Mouse (Mus musculus): ENCODE measurements at regions not wholly inside any gene's neighbourhood (a gene's known extent, or its start where the extent isn't known, plus 50 kb on each side); places are given as distances from the start of the nearest gene placed in this dataset.

DNA sequence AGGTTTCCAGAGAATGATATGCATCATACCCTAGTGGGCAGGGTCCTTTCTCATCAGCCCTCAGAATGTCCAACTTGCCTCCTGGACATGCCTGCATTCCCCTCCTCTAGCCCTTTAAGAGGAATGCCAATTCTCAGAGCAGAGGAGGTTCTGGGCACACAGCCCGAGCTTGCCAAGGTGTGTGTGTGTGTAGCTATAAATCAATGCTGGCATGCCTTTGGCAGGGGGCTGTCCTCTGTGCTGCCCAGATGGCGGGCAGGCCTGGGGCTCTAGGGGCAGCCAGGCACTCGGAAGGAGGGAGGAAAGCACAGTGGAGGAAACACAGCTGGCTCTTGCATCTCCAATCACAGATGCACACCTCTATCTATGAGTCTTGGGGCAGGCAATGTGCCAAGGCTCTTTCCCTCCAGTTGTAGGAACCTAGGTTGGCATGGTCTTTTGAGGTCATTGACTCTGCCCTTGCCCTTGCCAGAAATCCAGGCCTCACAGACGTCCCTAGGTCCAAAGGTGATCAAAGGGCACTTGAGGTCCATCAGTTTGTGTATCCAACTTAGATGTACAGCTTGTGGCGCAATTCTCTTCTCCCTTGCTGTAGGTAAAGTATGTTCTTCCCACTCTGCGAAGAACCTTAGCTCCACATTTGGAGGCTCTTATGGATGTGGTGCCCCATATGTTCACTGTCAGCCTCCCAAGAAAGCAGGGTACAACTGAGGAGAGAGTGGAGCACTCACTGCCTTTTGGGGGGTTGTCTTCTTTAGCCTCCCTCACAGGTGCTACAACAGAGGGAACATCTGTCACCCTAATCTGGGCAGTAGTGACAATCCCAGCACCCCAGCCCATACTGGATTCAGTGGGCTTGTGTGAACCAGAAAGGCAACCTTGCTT lies 71.8 kb downstream of the Hoxc4 start:
- H3K36me3 ChIP-seq (replicated peaks; ENCODE audit: control insufficient read depth, insufficient read depth, low read length), result no peaks in the 10 kb centered on the region
- H3K9me3 ChIP-seq (replicated peaks; ENCODE audit: control insufficient read depth, low read length), result no peaks in the 10 kb centered on the region
- H3K4me1 ChIP-seq (ENCODE audit: control insufficient read depth, insufficient read depth), result peaks cover 18% of the 10 kb centered on the region
- no peak overlapping the region for H3K4me2 ChIP-seq (ENCODE audit: low read depth, low read length)
- WGBS, result 41% methylated on average over 6 of the region's 6 CpGs
- H3K9ac ChIP-seq (replicated peaks; ENCODE audit: low read depth, low read length), result no peak overlapping the region
- H3K27ac ChIP-seq (ENCODE audit: low read depth), result no peak overlapping the region
- DNase-seq (ENCODE audit: low spot score) (no peak), ATAC-seq (ENCODE audit: insufficient read depth, low read depth) (no peak)
- TF ChIP-seq EP300 (IDR thresholded peaks at IDR 0.05; ENCODE audit: low read depth) (no peak), CTCF (IDR thresholded peaks at IDR 0.05; ENCODE audit: low read depth) (no peak)
- H3K27me3 ChIP-seq (ENCODE audit: control insufficient read depth, insufficient read depth, low read length), result peaks cover 92% of the 10 kb centered on the region
- no peak overlapping the region for H3K4me3 ChIP-seq (ENCODE audit: low read depth, low read length)

- no peak for DNase-seq (ENCODE audit: low spot score)
- no peak overlapping the region for H3K4me2 ChIP-seq (ENCODE audit: low read depth, low read length)
- no peak for ATAC-seq (ENCODE audit: insufficient read depth, low read depth)
- peaks cover 18% of the 10 kb centered on the region for H3K4me1 ChIP-seq (ENCODE audit: control insufficient read depth, insufficient read depth)
- no peak overlapping the region for H3K27ac ChIP-seq (ENCODE audit: low read depth)
- H3K9me3 ChIP-seq (replicated peaks; ENCODE audit: control insufficient read depth, low read length), result no peaks in the 10 kb centered on the region
- no peaks in the 10 kb centered on the region for H3K36me3 ChIP-seq (replicated peaks; ENCODE audit: control insufficient read depth, insufficient read depth, low read length)
- WGBS, result 14% methylated on average over 1 of the region's 1 CpGs
- no peak for TF ChIP-seq CTCF (IDR thresholded peaks at IDR 0.05; ENCODE audit: low read depth)
- TF ChIP-seq EP300 (IDR thresholded peaks at IDR 0.05; ENCODE audit: low read depth), result no peak
- no peak overlapping the region for H3K4me3 ChIP-seq (ENCODE audit: low read depth, low read length)
- H3K9ac ChIP-seq (replicated peaks; ENCODE audit: low read depth, low read length), result no peak overlapping the region
- peaks cover 92% of the 10 kb centered on the region for H3K27me3 ChIP-seq (ENCODE audit: control insufficient read depth, insufficient read depth, low read length)
Observed at GRCm38 (mm10) chr15:103089852-103090251, 71.1 kb downstream of the Hoxc4 start.

GRCm38 (mm10) chr15:103089440-103089839 lies 70.7 kb downstream of the Hoxc4 start:
- Histone ChIP-seq H3K9me3 (replicated peaks; ENCODE audit: control insufficient read depth, low read length) (no peaks in the 10 kb centered on the region), H3K27ac (ENCODE audit: low read depth) (no peak overlapping the region), H3K36me3 (replicated peaks; ENCODE audit: control insufficient read depth, insufficient read depth, low read length) (no peaks in the 10 kb centered on the region), H3K27me3 (ENCODE audit: control insufficient read depth, insufficient read depth, low read length) (peaks cover 92% of the 10 kb centered on the region), H3K4me2 (ENCODE audit: low read depth, low read length) (no peak overlapping the region), H3K4me3 (ENCODE audit: low read depth, low read length) (no peak overlapping the region), H3K4me1 (ENCODE audit: control insufficient read depth, insufficient read depth) (peaks cover 18% of the 10 kb centered on the region), H3K9ac (replicated peaks; ENCODE audit: low read depth, low read length) (no peak overlapping the region)
- no peak for ATAC-seq (ENCODE audit: insufficient read depth, low read depth)
- WGBS, result 84% methylated on average over 1 of the region's 1 CpGs
- DNase-seq (ENCODE audit: low spot score), result no peak
- TF ChIP-seq CTCF (IDR thresholded peaks at IDR 0.05; ENCODE audit: low read depth) (no peak), EP300 (IDR thresholded peaks at IDR 0.05; ENCODE audit: low read depth) (no peak)

- Histone ChIP-seq H3K4me2 (ENCODE audit: low read depth, low read length) (no peak overlapping the region), H3K9ac (replicated peaks; ENCODE audit: low read depth, low read length) (no peak overlapping the region), H3K4me1 (ENCODE audit: control insufficient read depth, insufficient read depth) (peaks cover 18% of the 10 kb centered on the region), H3K4me3 (ENCODE audit: low read depth, low read length) (no peak overlapping the region), H3K27ac (ENCODE audit: low read depth) (no peak overlapping the region), H3K36me3 (replicated peaks; ENCODE audit: control insufficient read depth, insufficient read depth, low read length) (no peaks in the 10 kb centered on the region), H3K27me3 (ENCODE audit: control insufficient read depth, insufficient read depth, low read length) (peaks cover 94% of the 10 kb centered on the region), H3K9me3 (replicated peaks; ENCODE audit: control insufficient read depth, low read length) (no peaks in the 10 kb centered on the region)
- TF ChIP-seq EP300 (IDR thresholded peaks at IDR 0.05; ENCODE audit: low read depth), result no peak
- TF ChIP-seq CTCF (IDR thresholded peaks at IDR 0.05; ENCODE audit: low read depth), result no peak
- ATAC-seq (ENCODE audit: insufficient read depth, low read depth) (peak; percentile 75), DNase-seq (ENCODE audit: low spot score) (peak; percentile 64)
- 12% methylated on average over 4 of the region's 4 CpGs for WGBS
Observed at GRCm38 (mm10) chr15:103087204-103087603, 68.5 kb downstream of the Hoxc4 start.

GRCm38 (mm10) chr15:103086672-103087069 lies 67.9 kb downstream of the Hoxc4 start:
- TF ChIP-seq EP300 (IDR thresholded peaks at IDR 0.05; ENCODE audit: low read depth) (no peak), CTCF (IDR thresholded peaks at IDR 0.05; ENCODE audit: low read depth) (no peak)
- H3K27ac ChIP-seq (ENCODE audit: low read depth), result no peak overlapping the region
- H3K36me3 ChIP-seq (replicated peaks; ENCODE audit: control insufficient read depth, insufficient read depth, low read length), result no peaks in the 10 kb centered on the region
- H3K4me3 ChIP-seq (ENCODE audit: low read depth, low read length), result no peak overlapping the region
- DNase-seq (ENCODE audit: low spot score), result no peak
- H3K4me2 ChIP-seq (ENCODE audit: low read depth, low read length), result peak overlapping the region; percentile 46
- H3K9ac ChIP-seq (replicated peaks; ENCODE audit: low read depth, low read length), result no peak overlapping the region
- 11% methylated on average over 15 of the region's 15 CpGs for WGBS
- no peak for ATAC-seq (ENCODE audit: insufficient read depth, low read depth)
- peaks cover 18% of the 10 kb centered on the region for H3K4me1 ChIP-seq (ENCODE audit: control insufficient read depth, insufficient read depth)
- no peaks in the 10 kb centered on the region for H3K9me3 ChIP-seq (replicated peaks; ENCODE audit: control insufficient read depth, low read length)
- peaks cover 96% of the 10 kb centered on the region for H3K27me3 ChIP-seq (ENCODE audit: control insufficient read depth, insufficient read depth, low read length)

Measured in heart, postnatal 0 days (tissue).